Mouse (Mus musculus) neural tube, embryonic 14.5 days (tissue): ENCODE results near the gene Gm10142. TPM values are rescaled to one million over a fixed set of nuclear protein-coding genes. Genes with fewer than 3 reads are reported as not detected.
"Not testable (repeated sequence)": the region's sequence is repeated elsewhere in the genome, so short reads cannot be mapped to it uniquely, and the experiment has no call there.

ENCODE experiments used
- ATAC-seq: fragments of 200-750 bp; cut with Nextera tagmentation; 2 replicates; pipeline ENCODE4 v1.8.0; 2017; ENCODE audit warnings: low read depth, mild to moderate bottlenecking, moderate TSS enrichment, moderate library complexity
- H3K27ac ChIP-seq: fragments of 300-500 bp; sonication (generic); 2 replicates; pipeline ENCODE4 v1.5.1; 2014; ENCODE audit warnings: low read depth, mild to moderate bottlenecking, control low read depth, low read length, moderate library complexity, mixed read lengths
- H3K27me3 ChIP-seq: fragments of 300-500 bp; sonication (generic); 2 replicates; pipeline ENCODE4 v1.6.1; 2014; ENCODE audit warnings: low read length; ENCODE audit not compliant: control insufficient read depth, insufficient read depth
- H3K36me3 ChIP-seq: fragments of 300-500 bp; sonication (generic); 2 replicates; pipeline ENCODE4 v1.6.1; 2014; ENCODE audit warnings: low read length, mixed read lengths; ENCODE audit not compliant: control insufficient read depth, insufficient read depth
- H3K4me1 ChIP-seq: fragments of 300-500 bp; sonication (generic); 2 replicates; pipeline ENCODE4 v1.6.1; 2014; ENCODE audit warnings: low read length; ENCODE audit not compliant: control insufficient read depth, insufficient read depth
- H3K4me2 ChIP-seq: fragments of 300-500 bp; sonication (generic); 2 replicates; pipeline ENCODE4 v1.6.1; 2014; ENCODE audit warnings: mild to moderate bottlenecking, low read depth, low read length, control low read depth
- H3K4me3 ChIP-seq: fragments of 300-500 bp; sonication (generic); 2 replicates; pipeline ENCODE4 v1.5.1; 2014; ENCODE audit warnings: low read depth, low read length, control low read depth, mixed read lengths
- H3K9ac ChIP-seq: fragments of 300-500 bp; sonication (generic); replicated peaks from 2 replicates; pipeline ENCODE4 v1.6.1; 2014; ENCODE audit warnings: low read depth, mild to moderate bottlenecking, control low read depth, low read length, mixed read lengths
- H3K9me3 ChIP-seq: fragments of 300-500 bp; sonication (generic); 2 replicates; pipeline ENCODE4 v1.6.1; 2016; ENCODE audit warnings: low read length; ENCODE audit not compliant: control insufficient read depth
- WGBS: fragments of 180-500 bp; shearing (Covaris S2); extraction: QIAGEN DNeasy Blood & Tissue Kit; methylation state at CpG from one replicate; pipeline ENCODE4 v1.1.7; 2014; 5-methylcytosine and 5-hydroxymethylcytosine counted together
- polyA plus RNA-seq: library from polyadenylated mRNA; unstranded; fragments of >200 nt; fragmentation: Nextera tagmentation; extraction: Ambion mirVana; gene quantifications from 2 replicates; pipeline ENCODE4 v1.2.1, GENCODE M21; 2014

Gene Gm10142
- polyA plus RNA-seq, 1 experiment from 2014 or later: not detected

DNA sequence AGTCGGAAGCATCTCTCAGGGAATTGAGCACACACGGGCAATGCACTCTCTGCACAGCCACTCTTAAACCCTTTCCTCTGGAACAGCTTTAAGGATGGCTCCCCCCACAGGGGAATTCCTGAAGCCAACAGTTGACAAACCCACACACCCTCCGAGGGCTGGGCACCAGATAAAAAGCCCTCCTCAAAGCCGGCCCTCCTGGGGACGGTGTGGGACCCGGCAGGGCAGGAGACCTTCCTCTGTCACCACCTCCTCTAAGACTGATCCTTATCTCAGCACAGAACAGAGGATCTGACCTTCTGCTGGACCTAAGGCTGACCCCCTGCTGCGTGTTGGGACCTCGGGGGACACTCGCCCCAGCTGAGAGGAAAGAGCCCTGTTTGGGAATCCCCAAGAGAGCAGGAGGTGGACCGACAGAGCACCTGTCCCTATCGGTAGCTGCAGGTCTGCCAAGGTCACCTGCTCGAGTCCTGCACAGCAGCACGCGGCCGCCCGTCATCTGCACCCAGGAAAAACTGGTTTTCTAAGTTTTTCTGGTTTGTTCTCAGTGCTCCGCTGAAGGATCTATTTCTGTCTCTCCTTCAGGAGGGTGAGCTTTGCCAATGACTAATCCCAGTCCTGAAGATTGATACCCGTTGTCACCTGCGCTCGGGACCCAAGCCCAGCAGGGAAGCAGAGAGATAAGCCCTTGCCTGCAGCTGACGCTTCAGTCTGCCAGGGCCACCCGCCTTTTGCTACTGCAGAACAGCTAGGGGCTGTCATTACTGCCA, 29.5 kb upstream of the Gm10142 start, which contains the start of gene Tspear:
TSS of gene Tspear (plus strand) at position 675 of the 770 bp plus-strand sequence.
- no peaks in the 10 kb centered on the region for H3K36me3 ChIP-seq
- no peak within 1 kb of the TSS for H3K27ac ChIP-seq
- no peak for ATAC-seq
- peaks cover 10% of the 10 kb centered on the region; the same call in 1 of the 2 replicates for H3K27me3 ChIP-seq
- H3K4me1 ChIP-seq: peaks cover 2% of the 10 kb centered on the region; the same call in 1 of the 2 replicates
- H3K9me3 ChIP-seq: no peaks in the 10 kb centered on the region
- no peak within 1 kb of the TSS for H3K4me3 ChIP-seq
- H3K4me2 ChIP-seq: no peak within 1 kb of the TSS
- H3K9ac ChIP-seq: no peak within 1 kb of the TSS
- WGBS: 9% methylated on average over 22 of the region's 22 CpGs

DNA sequence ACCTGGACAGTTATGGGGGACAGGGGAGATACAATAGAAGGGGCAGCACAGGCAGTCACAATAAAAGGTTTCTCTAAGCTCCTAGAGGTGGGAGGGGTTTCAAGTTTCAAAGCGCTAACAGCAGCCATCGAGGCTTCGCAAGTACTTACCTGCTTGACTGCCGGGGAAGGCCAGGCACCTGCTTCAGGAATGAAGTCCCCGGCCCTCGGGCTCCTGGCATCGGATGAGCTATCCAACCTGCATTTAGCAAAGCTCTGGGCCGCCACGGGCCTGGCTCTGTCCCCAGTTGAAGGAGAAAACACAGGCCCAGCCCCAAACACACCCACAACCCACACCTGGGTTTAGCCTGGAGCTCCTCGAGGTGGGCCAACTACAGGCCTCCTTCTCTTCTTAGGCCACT, 28.6 kb upstream of the Gm10142 start:
- H3K9me3 ChIP-seq: no peaks in the 10 kb centered on the region
- 27% methylated on average over 10 of the region's 10 CpGs for WGBS
- no peak for ATAC-seq
- H3K36me3 ChIP-seq: no peaks in the 10 kb centered on the region
- peaks cover 2% of the 10 kb centered on the region; the same call in 1 of the 2 replicates for H3K4me1 ChIP-seq
- peaks cover 10% of the 10 kb centered on the region; the same call in 1 of the 2 replicates for H3K27me3 ChIP-seq
- H3K4me3 ChIP-seq: no peak overlapping the region
- no peak overlapping the region for H3K4me2 ChIP-seq
- H3K9ac ChIP-seq: no peak overlapping the region
- H3K27ac ChIP-seq: no peak overlapping the region

DNA sequence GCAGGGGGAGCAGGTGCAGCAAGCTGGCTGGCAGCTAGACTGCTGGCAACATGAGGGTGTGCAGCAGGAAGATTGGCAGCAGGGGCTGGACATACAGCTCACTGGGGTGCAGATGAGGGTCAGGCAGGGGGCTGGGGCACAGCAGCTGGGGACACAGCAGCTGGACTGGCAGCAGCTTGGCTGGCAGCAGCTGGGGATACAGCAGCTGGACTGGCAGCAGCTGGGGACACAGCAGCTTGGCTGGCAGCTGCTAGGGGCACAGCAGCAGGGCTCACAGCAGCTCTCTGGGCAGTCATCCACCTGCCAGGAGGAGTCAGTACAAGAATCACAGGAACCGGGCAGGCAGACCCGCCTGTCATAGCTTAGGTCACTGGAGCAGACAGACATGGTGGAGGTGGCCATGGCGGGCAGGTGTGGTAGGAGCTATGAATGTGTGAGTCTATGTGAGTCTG, 25.2 kb upstream of the Gm10142 start, which contains the start of gene Gm19402:
TSS of gene Gm19402 (minus strand) at position 402 of the 452 bp plus-strand sequence.
- peaks cover 10% of the 10 kb centered on the region; the same call in 1 of the 2 replicates for H3K27me3 ChIP-seq
- H3K9me3 ChIP-seq, H3K4me2 ChIP-seq, ATAC-seq, H3K4me1 ChIP-seq, H3K36me3 ChIP-seq, H3K4me3 ChIP-seq, H3K27ac ChIP-seq, H3K9ac ChIP-seq: not testable (repeated sequence)
- WGBS: 91% methylated on average over 3 of the region's 3 CpGs

DNA sequence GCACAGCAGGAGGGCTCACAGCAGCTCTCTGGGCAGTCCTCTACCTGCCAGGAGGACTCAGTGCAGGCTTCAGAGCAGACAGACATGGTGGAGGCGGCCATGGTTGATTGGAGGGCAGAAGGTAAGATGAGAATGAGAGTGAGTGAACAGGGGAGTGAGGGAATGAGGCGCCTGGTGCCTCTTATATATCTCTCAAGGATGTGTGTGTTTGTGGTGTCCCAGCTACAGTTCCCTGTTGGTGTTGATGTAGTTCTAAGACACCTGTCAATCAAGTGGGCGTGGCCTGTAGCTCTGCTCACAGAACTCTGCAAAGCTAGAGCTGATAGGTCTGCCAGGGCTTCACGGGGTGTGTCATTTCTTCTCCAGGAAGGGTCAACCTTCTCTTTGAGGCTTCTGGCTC, 18.5 kb upstream of the Gm10142 start, which contains the start of gene Gm9508:
TSS of gene Gm9508 (minus strand) at position 101 of the 400 bp plus-strand sequence.
- Histone ChIP-seq H3K27me3 (no peaks in the 10 kb centered on the region), H3K9me3 (no peaks in the 10 kb centered on the region), H3K9ac (no peak within 1 kb of the TSS), H3K27ac (no peak within 1 kb of the TSS), H3K36me3 (no peaks in the 10 kb centered on the region), H3K4me2 (no peak within 1 kb of the TSS), H3K4me1 (no peaks in the 10 kb centered on the region), H3K4me3 (no peak within 1 kb of the TSS)
- WGBS: 42% methylated on average over 4 of the region's 4 CpGs
- no peak for ATAC-seq

DNA sequence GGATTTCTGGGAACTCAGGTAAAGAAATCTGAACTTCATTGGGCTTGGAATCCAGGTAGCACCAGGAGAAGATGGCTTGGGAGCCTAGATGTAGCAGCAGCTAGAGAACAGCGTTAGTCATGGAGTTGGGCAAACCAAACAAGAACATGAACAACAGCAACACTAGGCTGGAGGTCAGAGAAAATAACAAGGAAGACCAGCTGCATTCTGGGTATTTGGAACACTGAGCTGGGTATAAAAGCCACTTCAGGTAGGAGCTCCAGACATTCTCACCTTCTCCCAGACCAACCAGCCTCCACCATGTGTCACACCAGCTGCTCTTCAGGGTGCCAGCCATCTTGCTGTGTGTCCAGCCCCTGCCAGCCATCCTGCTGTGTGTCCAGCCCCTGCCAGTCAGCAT, 9.3 kb upstream of the Gm10142 start, which contains the start of gene Gm10272:
TSS of gene Gm10272 (plus strand) at position 301 of the 400 bp plus-strand sequence.
- no peak for ATAC-seq
- 91% methylated on average over 1 of the region's 1 CpGs for WGBS
- no peaks in the 10 kb centered on the region for H3K36me3 ChIP-seq
- H3K9me3 ChIP-seq: peaks cover 3% of the 10 kb centered on the region; the same call in 1 of the 2 replicates
- H3K27ac ChIP-seq: no peak within 1 kb of the TSS
- H3K4me1 ChIP-seq: no peaks in the 10 kb centered on the region
- H3K4me2 ChIP-seq: no peak within 1 kb of the TSS
- no peak within 1 kb of the TSS for H3K4me3 ChIP-seq
- no peaks in the 10 kb centered on the region for H3K27me3 ChIP-seq
- H3K9ac ChIP-seq: no peak within 1 kb of the TSS

DNA sequence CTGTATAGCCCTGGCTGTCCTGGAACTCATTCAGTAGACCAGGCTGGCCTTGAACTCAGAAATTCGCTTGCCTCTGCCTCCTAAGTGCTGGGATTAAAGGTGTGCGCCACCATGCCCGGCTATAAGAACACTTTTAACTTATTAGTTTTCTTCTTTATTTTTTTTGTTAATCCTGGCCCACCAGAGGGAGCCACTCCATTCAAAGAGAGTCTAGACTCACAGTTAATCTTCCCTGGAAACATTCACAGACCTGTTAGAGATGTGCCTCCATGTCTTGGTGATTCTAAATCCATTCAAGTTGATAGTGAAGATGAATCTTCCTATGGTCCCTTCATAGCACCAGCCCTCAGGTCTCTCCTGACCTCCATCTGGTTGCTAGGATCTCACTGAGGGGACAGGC, 5.8 kb upstream of the Gm10142 start:
- Histone ChIP-seq H3K9ac (no peak overlapping the region), H3K4me3 (no peak overlapping the region), H3K9me3 (no peaks in the 10 kb centered on the region; the same call in 1 of the 2 replicates), H3K27ac (no peak overlapping the region), H3K27me3 (no peaks in the 10 kb centered on the region), H3K36me3 (no peaks in the 10 kb centered on the region), H3K4me1 (no peaks in the 10 kb centered on the region), H3K4me2 (no peak overlapping the region)
- 83% methylated on average over 3 of the region's 3 CpGs for WGBS
- no peak for ATAC-seq

DNA sequence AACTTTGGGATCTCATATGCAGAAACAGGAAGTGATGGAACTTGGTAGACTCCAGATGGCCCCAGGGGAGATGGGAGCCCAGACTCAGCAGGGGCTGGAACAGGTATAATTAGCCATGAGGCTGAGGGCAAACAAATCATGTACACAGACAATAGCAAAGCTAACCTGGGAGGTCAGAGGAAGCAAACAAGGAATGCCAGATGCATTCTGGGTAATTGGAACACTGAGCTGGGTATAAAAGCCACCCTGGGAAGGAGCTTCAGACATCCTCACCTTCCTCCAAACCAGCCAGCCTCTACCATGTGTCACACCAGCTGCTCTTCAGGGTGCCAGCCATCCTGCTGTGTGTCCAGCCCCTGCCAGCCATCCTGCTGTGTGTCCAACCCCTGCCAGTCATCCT, 4.5 kb upstream of the Gm10142 start, which contains the start of gene Gm10024:
TSS of gene Gm10024 (plus strand) at position 301 of the 400 bp plus-strand sequence.
- not testable (repeated sequence) for ATAC-seq, H3K4me1 ChIP-seq, H3K4me2 ChIP-seq, H3K4me3 ChIP-seq, H3K36me3 ChIP-seq, H3K27ac ChIP-seq, H3K9me3 ChIP-seq, H3K27me3 ChIP-seq, H3K9ac ChIP-seq

DNA sequence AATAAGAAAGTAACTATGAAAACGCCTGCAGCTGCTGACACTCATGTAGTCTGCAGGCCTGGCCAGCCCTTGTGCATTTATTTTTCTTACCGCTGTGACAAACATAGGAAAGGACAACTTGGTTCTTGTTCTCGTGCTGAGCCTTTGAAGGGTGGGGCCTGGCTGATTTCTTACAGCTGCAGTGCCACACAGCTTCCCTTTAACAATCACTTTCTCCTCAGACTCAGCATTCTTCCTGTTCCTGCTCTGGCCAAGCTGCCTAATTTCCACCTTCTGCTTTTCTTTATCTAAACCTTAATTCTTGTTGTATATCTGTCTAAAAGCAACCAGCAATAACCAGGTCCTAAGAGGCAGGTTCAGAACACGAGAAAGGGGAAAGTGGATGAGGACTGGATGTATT, 1.9 kb upstream of the Gm10142 start:
- 67% methylated on average over 4 of the region's 4 CpGs for WGBS

DNA sequence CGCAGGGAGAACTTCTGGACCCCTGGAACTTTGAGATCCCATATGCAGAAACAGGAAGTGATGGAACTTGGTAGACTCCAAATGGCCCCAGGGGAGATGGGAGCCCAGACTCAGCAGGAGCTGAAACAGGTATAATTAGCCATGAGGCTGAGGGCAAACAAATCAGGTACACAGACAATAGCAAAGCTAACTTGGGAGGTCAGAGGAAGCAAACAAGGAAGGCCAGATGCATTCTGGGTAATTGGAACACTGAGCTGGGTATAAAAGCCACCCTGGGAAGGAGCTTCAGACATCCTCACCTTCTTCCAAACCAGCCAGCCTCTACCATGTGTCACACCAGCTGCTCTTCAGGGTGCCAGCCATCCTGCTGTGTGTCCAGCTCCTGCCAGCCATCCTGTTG, 4.7 kb downstream of the Gm10142 start, which contains the start of gene Krtap12-1:
TSS of gene Krtap12-1 (plus strand) at position 301 of the 400 bp plus-strand sequence.
- not testable (repeated sequence) for H3K27ac ChIP-seq, H3K36me3 ChIP-seq, H3K4me3 ChIP-seq, H3K27me3 ChIP-seq, ATAC-seq, H3K4me1 ChIP-seq, H3K9me3 ChIP-seq, H3K9ac ChIP-seq, H3K4me2 ChIP-seq
- 83% methylated on average over 1 of the region's 1 CpGs for whole genome bisulfite sequencing

More for the DNA sequence above, 1.9 kb upstream of the Gm10142 start:
- ATAC-seq: no peak
- Histone ChIP-seq H3K9me3 (no peaks in the 10 kb centered on the region; the same call in 1 of the 2 replicates), H3K9ac (no peak overlapping the region), H3K36me3 (no peaks in the 10 kb centered on the region), H3K4me1 (no peaks in the 10 kb centered on the region), H3K27me3 (no peaks in the 10 kb centered on the region), H3K4me2 (no peak overlapping the region), H3K27ac (no peak overlapping the region), H3K4me3 (no peak overlapping the region)
